Mouse (Mus musculus): Measurements from ENCODE around the gene Nipsnap1. TPM values are rescaled to one million over a fixed set of nuclear protein-coding genes. Genes with fewer than 3 reads are reported as not detected.

Gene Nipsnap1
- polyA plus RNA-seq, 1 experiment from 2014 or later: 60.9 TPM

DNA sequence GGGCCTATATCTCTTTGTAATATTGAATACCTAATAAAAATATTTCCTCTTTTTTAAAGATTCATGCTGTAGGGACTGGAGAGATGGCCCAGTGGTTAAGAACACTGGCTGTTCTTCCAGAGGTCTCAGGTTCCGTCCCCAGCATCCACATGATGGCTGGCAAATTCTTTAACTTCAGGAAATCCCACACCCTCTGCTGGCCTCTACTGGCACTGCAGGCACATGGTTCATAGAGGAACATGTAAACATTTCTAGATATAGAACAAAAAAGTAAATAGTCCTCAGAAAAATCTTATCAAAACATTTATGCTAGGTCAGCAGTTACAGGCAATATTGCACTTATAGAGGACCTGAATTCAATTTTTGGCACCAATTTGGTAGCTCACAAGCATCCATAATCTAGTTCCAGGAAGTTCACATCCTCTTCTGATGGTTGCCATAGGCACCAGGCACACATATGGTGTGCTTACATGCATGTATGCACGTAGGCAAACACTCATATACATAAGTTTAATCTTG is 11.7 kb downstream of the Nipsnap1 start:
- peaks cover 13% of the 10 kb centered on the region for H3K4me1 ChIP-seq
- 60% methylated on average over 2 of the region's 2 CpGs for WGBS
- H3K9me3 ChIP-seq: no peaks in the 10 kb centered on the region
- H3K36me3 ChIP-seq: peaks cover 34% of the 10 kb centered on the region
- H3K27ac ChIP-seq: no peak overlapping the region
- H3K4me3 ChIP-seq: no peak overlapping the region
- H3K27me3 ChIP-seq (ENCODE audit: insufficient read depth, poor library complexity, severe bottlenecking): no peaks in the 10 kb centered on the region
- no peak for DNase-seq (ENCODE audit: low spot score)

DNA sequence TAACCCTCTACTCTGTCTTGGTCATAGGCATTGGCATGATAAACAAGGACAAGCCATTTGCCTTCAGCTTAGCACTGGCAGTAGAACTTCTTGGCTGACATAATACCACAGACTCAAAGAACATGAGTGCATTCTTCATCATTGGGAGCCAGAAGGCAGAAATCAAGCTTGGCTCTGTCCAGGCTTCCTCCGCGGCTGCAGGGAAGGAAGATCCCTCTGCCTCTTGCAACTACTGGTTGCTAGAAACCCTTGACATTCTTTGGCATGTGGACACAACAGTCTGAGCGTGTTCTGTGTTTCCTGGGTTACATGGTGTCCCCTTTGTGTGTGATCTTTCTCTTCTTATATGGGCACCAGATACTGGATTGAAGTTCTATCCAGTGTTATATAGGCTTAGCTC is 13.2 kb downstream of the Nipsnap1 start:
- Histone ChIP-seq H3K36me3 (peaks cover 44% of the 10 kb centered on the region), H3K4me3 (no peak overlapping the region), H3K27me3 (ENCODE audit: insufficient read depth, poor library complexity, severe bottlenecking) (no peaks in the 10 kb centered on the region), H3K27ac (no peak overlapping the region), H3K9me3 (no peaks in the 10 kb centered on the region), H3K4me1 (peaks cover 12% of the 10 kb centered on the region)
- DNase-seq (ENCODE audit: low spot score): peak; percentile 55
- WGBS: 88% methylated on average over 3 of the region's 3 CpGs

DNA sequence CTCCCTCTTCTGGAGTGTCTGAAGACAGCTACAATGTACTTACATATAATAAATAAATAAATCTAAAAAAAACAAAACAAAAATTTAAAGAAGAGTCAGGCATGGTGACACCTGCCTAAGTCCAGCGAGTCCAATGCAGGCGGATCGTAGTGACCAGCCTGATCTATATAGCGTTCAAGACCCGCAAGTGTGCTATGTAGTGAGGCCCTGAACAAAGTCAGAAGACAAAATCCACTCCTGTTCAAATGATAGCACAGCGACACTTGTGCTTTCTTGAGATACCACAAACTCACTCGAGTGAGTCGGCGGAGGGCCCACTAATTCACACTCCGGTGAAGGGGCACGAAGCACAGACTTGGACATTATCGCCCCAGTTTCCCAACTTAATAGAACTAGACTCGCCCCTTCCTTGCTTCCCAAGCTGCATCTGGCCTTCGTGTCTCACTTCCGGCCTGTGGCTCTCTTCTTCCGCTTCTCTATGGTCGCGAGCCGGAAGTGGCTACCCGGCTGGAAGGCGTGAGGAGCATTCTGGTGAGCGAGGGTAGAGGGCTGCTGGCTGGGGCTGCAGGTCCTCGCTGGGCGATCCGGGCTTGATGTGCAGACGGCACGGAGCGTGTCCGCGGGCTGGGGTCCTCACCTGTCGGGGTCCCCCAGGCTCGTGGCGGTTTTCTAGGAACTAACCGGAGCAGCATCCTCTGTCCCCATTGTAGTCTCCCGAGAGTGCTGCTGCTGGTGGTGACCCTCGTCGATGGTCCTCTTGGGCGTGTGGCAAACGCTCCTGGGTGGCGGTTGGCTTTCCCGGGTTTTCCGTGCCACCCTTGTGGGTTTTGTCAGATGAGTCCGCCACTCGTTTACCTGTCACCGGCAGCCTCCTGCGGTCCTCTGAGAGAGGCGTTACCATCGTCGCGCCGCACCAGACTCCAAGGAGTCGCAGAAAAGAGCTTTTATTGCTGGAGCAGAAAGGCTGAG is 21.4 kb downstream of the Nipsnap1 start, which contains the start of gene Thoc5:
Thoc5 (plus strand) TSS at position 473 of the 969 bp plus-strand sequence.
- H3K4me1 ChIP-seq: peaks cover 8% of the 10 kb centered on the region
- no peaks in the 10 kb centered on the region for H3K9me3 ChIP-seq
- H3K27me3 ChIP-seq (ENCODE audit: insufficient read depth, poor library complexity, severe bottlenecking): no peaks in the 10 kb centered on the region
- 2% methylated on average over 52 of the region's 52 CpGs for WGBS
- peaks cover 43% of the 10 kb centered on the region for H3K36me3 ChIP-seq
- DNase-seq (ENCODE audit: low spot score): peak; percentile 93
- H3K4me3 ChIP-seq: peak within 1 kb of the TSS; percentile 86
- H3K27ac ChIP-seq: peak within 1 kb of the TSS; percentile 86

DNA sequence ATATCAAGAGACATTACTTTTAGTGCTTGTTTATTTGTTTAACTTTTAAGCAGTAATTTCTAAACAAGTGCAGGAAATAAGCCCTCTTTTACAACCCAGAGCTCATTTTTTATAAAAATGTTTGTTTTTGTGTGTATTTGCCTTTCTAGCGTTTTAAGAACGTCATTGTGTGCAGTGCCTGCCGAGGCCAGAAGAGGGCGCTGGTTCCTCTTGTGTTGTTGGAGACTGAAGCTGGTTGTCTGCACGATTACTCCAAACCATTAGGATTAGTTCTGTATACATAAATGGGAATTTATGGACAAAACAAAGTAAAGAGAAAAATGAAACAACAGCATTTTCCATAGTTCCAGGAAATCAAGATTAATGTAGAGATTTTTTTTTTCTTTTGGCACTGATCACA is 26.7 kb downstream of the Nipsnap1 start:
- H3K27ac ChIP-seq: no peak overlapping the region
- H3K36me3 ChIP-seq: peaks cover 58% of the 10 kb centered on the region
- 67% methylated on average over 5 of the region's 5 CpGs for WGBS
- H3K9me3 ChIP-seq: no peaks in the 10 kb centered on the region
- H3K27me3 ChIP-seq (ENCODE audit: insufficient read depth, poor library complexity, severe bottlenecking): no peaks in the 10 kb centered on the region
- H3K4me1 ChIP-seq: peaks cover 8% of the 10 kb centered on the region
- no peak for DNase-seq (ENCODE audit: low spot score)
- no peak overlapping the region for H3K4me3 ChIP-seq

DNA sequence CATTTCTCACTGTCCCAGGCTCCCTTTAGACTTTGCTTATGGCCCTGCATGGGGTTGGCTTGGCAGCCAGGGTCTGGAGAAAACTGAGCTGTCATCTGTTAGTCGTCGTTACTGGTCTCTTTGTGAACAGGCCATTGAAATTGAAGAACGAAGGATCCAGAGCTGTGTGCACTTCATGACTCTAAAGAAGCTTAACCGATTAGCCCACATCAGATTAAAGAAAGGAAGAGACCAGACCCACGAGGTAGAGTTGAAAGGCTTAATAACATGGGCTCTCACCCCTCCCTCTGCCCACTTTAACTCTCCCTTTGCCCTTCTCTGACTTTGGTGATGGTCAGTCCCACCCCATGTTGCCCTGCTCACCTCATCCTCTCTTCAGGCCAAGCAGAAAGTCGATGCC is 28.2 kb downstream of the Nipsnap1 start:
- no peaks in the 10 kb centered on the region for H3K9me3 ChIP-seq
- H3K36me3 ChIP-seq: peaks cover 69% of the 10 kb centered on the region
- H3K4me1 ChIP-seq: no peaks in the 10 kb centered on the region
- 87% methylated on average over 6 of the region's 6 CpGs for WGBS
- no peak overlapping the region for H3K27ac ChIP-seq
- no peak overlapping the region for H3K4me3 ChIP-seq
- no peak for DNase-seq (ENCODE audit: low spot score)
- no peaks in the 10 kb centered on the region for H3K27me3 ChIP-seq (ENCODE audit: insufficient read depth, poor library complexity, severe bottlenecking)

DNA sequence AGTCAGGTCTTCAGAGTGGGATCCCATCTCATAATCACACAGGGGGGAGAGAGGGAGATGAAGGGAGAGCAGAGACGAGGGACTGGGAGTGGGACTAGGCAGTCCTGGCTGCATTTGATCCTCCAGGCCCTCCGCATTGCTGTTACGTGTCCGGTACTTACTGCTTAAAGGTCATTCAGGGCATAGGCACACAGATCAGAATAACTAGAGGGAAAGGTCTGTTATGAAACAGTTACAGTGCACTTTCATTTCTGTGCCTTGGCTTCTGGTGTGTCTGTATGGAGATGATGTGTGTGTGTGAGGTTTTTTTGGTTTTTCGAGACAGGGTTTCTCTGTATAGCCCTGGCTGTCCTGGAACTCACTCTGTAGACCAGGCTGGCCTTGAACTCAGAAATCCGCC is 32.5 kb downstream of the Nipsnap1 start:
- H3K27ac ChIP-seq: no peak overlapping the region
- DNase-seq (ENCODE audit: low spot score): no peak
- H3K27me3 ChIP-seq (ENCODE audit: insufficient read depth, poor library complexity, severe bottlenecking): no peaks in the 10 kb centered on the region
- H3K36me3 ChIP-seq: peaks cover 81% of the 10 kb centered on the region
- no peaks in the 10 kb centered on the region for H3K9me3 ChIP-seq
- H3K4me3 ChIP-seq: no peak overlapping the region
- no peaks in the 10 kb centered on the region for H3K4me1 ChIP-seq
- 88% methylated on average over 6 of the region's 6 CpGs for WGBS

DNA sequence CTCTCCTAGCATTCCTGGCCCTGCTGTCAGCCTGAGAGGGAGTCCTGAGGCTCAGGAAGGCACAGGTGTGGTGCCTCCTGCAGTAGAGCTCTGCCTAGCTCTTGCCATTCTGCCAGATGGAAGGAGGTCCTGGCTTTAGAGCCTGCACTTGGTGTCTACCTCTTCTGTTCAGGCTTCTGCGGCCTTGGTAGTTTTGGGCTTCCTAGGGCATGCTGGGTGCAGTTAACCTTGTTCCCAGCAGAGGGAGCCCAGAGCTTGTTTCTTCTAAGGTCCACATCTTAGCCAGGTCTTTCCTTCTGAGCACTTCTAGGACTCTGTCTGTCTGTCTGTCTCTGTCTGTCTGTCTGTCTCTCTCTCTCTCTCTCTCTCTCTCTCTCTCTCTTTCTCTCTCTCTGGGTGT is 42.3 kb downstream of the Nipsnap1 start:
- DNase-seq (ENCODE audit: low spot score): no peak
- H3K27ac ChIP-seq: no peak overlapping the region
- 52% methylated on average over 1 of the region's 1 CpGs for WGBS
- H3K4me1 ChIP-seq: no peaks in the 10 kb centered on the region
- H3K9me3 ChIP-seq: no peaks in the 10 kb centered on the region
- H3K36me3 ChIP-seq: peaks cover 94% of the 10 kb centered on the region
- no peaks in the 10 kb centered on the region for H3K27me3 ChIP-seq (ENCODE audit: insufficient read depth, poor library complexity, severe bottlenecking)
- no peak overlapping the region for H3K4me3 ChIP-seq

DNA sequence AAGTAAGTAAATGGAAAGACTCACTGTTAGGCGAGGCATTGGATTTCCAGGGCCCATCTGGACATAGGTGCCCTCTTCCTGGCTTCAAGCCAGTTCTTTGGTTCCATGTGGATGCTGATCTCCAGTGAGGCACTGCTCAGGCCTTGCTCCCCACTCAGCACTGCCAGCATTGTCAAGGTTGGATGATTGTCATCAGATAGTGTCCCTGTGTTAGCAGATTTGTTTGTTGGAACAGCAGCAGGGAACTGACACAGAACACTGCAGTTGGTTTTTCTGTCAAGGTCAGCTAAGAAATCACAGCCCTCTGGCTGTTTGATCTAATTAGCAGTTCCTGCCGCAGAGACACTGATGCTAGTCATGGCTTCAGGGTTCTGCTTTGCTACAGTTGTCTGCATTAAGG is 47.5 kb downstream of the Nipsnap1 start:
- H3K36me3 ChIP-seq: peaks cover 96% of the 10 kb centered on the region
- H3K9me3 ChIP-seq: no peaks in the 10 kb centered on the region
- 91% methylated on average over 2 of the region's 2 CpGs for WGBS
- H3K27ac ChIP-seq: no peak overlapping the region
- DNase-seq (ENCODE audit: low spot score): no peak
- no peak overlapping the region for H3K4me3 ChIP-seq
- H3K4me1 ChIP-seq: no peaks in the 10 kb centered on the region
- H3K27me3 ChIP-seq (ENCODE audit: insufficient read depth, poor library complexity, severe bottlenecking): no peaks in the 10 kb centered on the region

DNA sequence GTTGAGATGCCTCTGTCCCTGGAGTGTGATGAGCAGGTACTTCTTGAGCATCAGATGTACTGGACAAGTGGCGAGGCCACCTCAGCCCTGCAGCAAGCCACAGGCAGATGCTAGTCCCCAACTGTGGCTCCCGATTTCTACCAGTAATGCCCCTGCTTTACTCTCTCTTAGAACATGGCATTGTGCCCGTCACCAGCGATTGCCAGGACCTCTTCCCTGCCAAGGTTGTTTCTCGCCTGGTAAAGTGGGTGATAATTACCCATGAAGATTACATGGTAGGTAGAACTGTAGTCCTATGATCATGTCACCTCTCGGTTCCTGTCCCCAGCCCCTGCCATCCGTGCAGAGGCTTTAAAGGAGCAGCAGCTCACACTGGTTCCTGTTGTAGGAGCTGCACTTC is 48.0 kb downstream of the Nipsnap1 start:
- peaks cover 95% of the 10 kb centered on the region for H3K36me3 ChIP-seq

DNA sequence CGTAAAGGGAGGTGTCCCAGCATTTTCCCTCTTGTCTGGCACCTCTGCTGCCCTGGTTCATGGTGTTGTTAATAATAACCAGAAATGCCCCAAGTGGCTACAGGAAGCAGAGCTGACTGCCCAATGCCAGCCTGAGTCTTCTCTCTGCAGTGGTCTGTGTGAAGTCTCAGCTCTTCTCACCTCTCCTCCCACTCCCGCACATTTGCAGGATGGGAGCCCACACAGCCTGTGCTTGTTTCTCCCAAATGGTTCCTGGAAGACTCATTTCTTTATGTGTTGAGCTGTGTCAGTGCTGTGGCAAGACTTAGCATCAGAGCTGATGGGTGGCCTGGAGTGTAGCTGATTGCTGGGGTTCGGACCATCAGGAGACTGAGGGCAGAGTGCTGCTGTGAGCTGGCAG is 53.5 kb downstream of the Nipsnap1 start:
- H3K9me3 ChIP-seq: no peaks in the 10 kb centered on the region
- peaks cover 76% of the 10 kb centered on the region for H3K36me3 ChIP-seq
- H3K4me1 ChIP-seq: peaks cover 33% of the 10 kb centered on the region
- 88% methylated on average over 3 of the region's 3 CpGs for WGBS
- no peak overlapping the region for H3K27ac ChIP-seq
- no peaks in the 10 kb centered on the region for H3K27me3 ChIP-seq (ENCODE audit: insufficient read depth, poor library complexity, severe bottlenecking)
- H3K4me3 ChIP-seq: no peak overlapping the region
- DNase-seq (ENCODE audit: low spot score): no peak

More for the DNA sequence above, 48.0 kb downstream of the Nipsnap1 start:
- H3K27ac ChIP-seq: no peak overlapping the region
- WGBS: 85% methylated on average over 7 of the region's 7 CpGs
- H3K4me3 ChIP-seq: no peak overlapping the region
- no peak for DNase-seq (ENCODE audit: low spot score)
- peaks cover 3% of the 10 kb centered on the region; the same call in 1 of the 2 replicates for H3K4me1 ChIP-seq
- H3K27me3 ChIP-seq (ENCODE audit: insufficient read depth, poor library complexity, severe bottlenecking): no peaks in the 10 kb centered on the region
- H3K9me3 ChIP-seq: no peaks in the 10 kb centered on the region

DNA sequence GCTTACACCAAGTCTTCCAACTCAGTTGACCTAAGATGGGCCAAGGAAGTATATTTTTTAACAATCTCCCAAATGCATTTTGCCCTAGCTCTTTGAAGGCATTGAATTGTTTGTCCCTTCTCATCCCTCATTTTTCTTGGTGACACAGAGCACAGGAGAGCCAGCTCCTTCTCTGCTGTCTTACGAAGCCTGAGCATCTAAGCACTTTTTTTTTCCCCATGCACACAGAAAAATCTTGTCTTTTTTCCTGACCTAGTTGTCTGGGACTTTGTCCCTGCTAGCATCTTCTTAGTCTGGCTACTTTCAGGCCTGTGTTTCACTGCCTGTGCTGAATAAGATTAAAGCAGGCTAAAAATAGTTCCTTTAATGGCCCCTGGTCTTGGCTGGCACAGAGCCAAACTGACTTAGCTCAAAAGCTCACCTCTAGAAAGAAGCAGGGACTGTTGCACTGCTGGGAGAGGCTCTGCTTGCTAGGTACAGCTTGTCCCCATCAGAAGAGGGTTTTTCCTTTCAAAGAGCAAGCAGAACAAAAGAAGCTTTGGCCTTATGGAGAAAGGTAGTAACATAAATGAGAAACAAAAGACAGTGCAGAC is 57.4 kb downstream of the Nipsnap1 start:
- Histone ChIP-seq H3K27me3 (ENCODE audit: insufficient read depth, poor library complexity, severe bottlenecking) (no peaks in the 10 kb centered on the region), H3K9me3 (no peaks in the 10 kb centered on the region), H3K36me3 (peaks cover 39% of the 10 kb centered on the region), H3K27ac (peak overlapping the region; percentile 75), H3K4me3 (no peak overlapping the region), H3K4me1 (peaks cover 39% of the 10 kb centered on the region)
- WGBS: 30% methylated on average over 1 of the region's 1 CpGs
- no peak for DNase-seq (ENCODE audit: low spot score)

DNA sequence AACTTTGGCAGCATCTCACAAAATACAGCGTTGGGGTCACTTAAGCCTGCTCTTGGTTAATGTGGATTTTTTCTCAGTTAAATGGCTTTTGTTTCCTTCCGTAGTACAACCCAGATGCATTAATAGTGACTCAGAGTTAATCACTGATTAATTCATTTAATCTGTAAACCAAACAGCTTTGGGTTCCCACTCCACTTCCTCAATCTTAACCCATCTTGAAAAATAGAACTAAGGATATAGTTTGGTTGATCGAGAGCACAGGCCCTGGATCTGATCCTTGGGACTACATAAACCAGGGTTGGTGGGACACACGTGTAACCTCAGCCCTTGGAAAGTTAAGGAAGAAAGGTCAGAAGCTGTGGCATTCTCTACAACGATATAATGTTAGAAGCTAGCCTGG is 62.5 kb downstream of the Nipsnap1 start:
- DNase-seq (ENCODE audit: low spot score): no peak
- H3K36me3 ChIP-seq: no peaks in the 10 kb centered on the region
- no peak overlapping the region for H3K27ac ChIP-seq
- H3K4me3 ChIP-seq: no peak overlapping the region
- H3K9me3 ChIP-seq: no peaks in the 10 kb centered on the region
- peaks cover 6% of the 10 kb centered on the region; the same call in 1 of the 2 replicates for H3K27me3 ChIP-seq (ENCODE audit: insufficient read depth, poor library complexity, severe bottlenecking)
- H3K4me1 ChIP-seq: peaks cover 19% of the 10 kb centered on the region
- 81% methylated on average over 5 of the region's 5 CpGs for WGBS
